Mouse (Mus musculus) intestine, embryonic 16.5 days (tissue): ENCODE data around the gene Cux2. TPM values are rescaled to one million over a fixed set of nuclear protein-coding genes. Genes with fewer than 3 reads are reported as not detected.

ENCODE experiments used
- ATAC-seq: fragments of 200-750 bp; cut with Nextera tagmentation; 2 replicates; pipeline ENCODE4 v1.8.0; 2017; ENCODE audit warnings: moderate TSS enrichment, moderate library complexity
- H3K27ac ChIP-seq: fragments of 300-500 bp; sonication (generic); 2 replicates; pipeline ENCODE4 v1.5.1; 2014; ENCODE audit warnings: mild to moderate bottlenecking, low read length
- H3K27me3 ChIP-seq: fragments of 300-500 bp; sonication (generic); replicated peaks from 2 replicates; pipeline ENCODE4 v1.6.1; 2014; ENCODE audit warnings: low read length, control low read depth, mixed read lengths; ENCODE audit not compliant: control insufficient read depth, insufficient read depth
- H3K36me3 ChIP-seq: fragments of 300-500 bp; sonication (generic); 2 replicates; pipeline ENCODE4 v1.6.1; 2014; ENCODE audit warnings: low read length, control low read depth; ENCODE audit not compliant: control insufficient read depth, insufficient read depth
- H3K4me1 ChIP-seq: fragments of 300-500 bp; sonication (generic); 2 replicates; pipeline ENCODE4 v1.6.1; 2014; ENCODE audit warnings: low read length, control low read depth, mixed read lengths; ENCODE audit not compliant: control insufficient read depth, insufficient read depth
- H3K4me2 ChIP-seq: fragments of 300-500 bp; sonication (generic); 2 replicates; pipeline ENCODE4 v1.6.1; 2014; ENCODE audit warnings: low read depth, low read length, control low read depth
- H3K4me3 ChIP-seq: fragments of 300-500 bp; sonication (generic); 2 replicates; pipeline ENCODE4 v1.5.1; 2014; ENCODE audit warnings: mild to moderate bottlenecking, low read length
- H3K9ac ChIP-seq: fragments of 300-500 bp; sonication (generic); 2 replicates; pipeline ENCODE4 v1.6.1; 2014; ENCODE audit warnings: low read depth, low read length
- H3K9me3 ChIP-seq: fragments of 300-500 bp; sonication (generic); 2 replicates; pipeline ENCODE4 v1.6.1; 2016; ENCODE audit warnings: low read length, control low read depth; ENCODE audit not compliant: control insufficient read depth
- WGBS: fragments of 180-500 bp; shearing (Covaris S2); extraction: QIAGEN DNeasy Blood & Tissue Kit; methylation state at CpG from one replicate; pipeline ENCODE4 v1.1.7; 2014; 5-methylcytosine and 5-hydroxymethylcytosine counted together
- polyA plus RNA-seq: library from polyadenylated mRNA; unstranded; fragments of >200 nt; fragmentation: Nextera tagmentation; extraction: Ambion mirVana; gene quantifications from 2 replicates; pipeline ENCODE4 v1.2.1, GENCODE M21; 2015

Gene Cux2
- polyA plus RNA-seq, 1 experiment from 2014 or later, result 4.8 TPM

- ATAC-seq, result no peak
- WGBS, result 26% methylated on average over 15 of the region's 15 CpGs
- peaks cover 17% of the 10 kb centered on the region for H3K27me3 ChIP-seq
- no peaks in the 10 kb centered on the region for H3K36me3 ChIP-seq
- no peak overlapping the region for H3K4me3 ChIP-seq
- no peak overlapping the region for H3K9ac ChIP-seq
- H3K9me3 ChIP-seq, result peaks cover 5% of the 10 kb centered on the region; the same call in 1 of the 2 replicates
- no peak overlapping the region for H3K27ac ChIP-seq
- H3K4me2 ChIP-seq, result no peak overlapping the region
- peaks cover 19% of the 10 kb centered on the region for H3K4me1 ChIP-seq
These were observed 3.7 kb upstream of the Cux2 start for GRCm38 (mm10) chr5:122053587-122053986.

- H3K27me3 ChIP-seq, result peaks cover 27% of the 10 kb centered on the region
- H3K9me3 ChIP-seq, result no peaks in the 10 kb centered on the region
- H3K4me3 ChIP-seq, result peak overlapping the region; percentile 82
- 8% methylated on average over 8 of the region's 8 CpGs for WGBS
- ATAC-seq, result no peak
- H3K9ac ChIP-seq, result peak overlapping the region; percentile 80; the same call in 1 of the 2 replicates
- no peak overlapping the region for H3K27ac ChIP-seq
- H3K4me2 ChIP-seq, result peak overlapping the region; percentile 77
- peaks cover 26% of the 10 kb centered on the region for H3K4me1 ChIP-seq
- H3K36me3 ChIP-seq, result no peaks in the 10 kb centered on the region
These were observed 867 bp upstream of the Cux2 start for GRCm38 (mm10) chr5:122050832-122051105.

- H3K9ac ChIP-seq, result peak overlapping the region; percentile 80
- H3K36me3 ChIP-seq, result no peaks in the 10 kb centered on the region
- peak overlapping the region; percentile 82 for H3K4me3 ChIP-seq
- peak overlapping the region; percentile 77 for H3K4me2 ChIP-seq
- peaks cover 26% of the 10 kb centered on the region for H3K4me1 ChIP-seq
- H3K27ac ChIP-seq, result peak overlapping the region; percentile 68
- H3K9me3 ChIP-seq, result no peaks in the 10 kb centered on the region
- peak; percentile 53 for ATAC-seq
- 0% methylated on average over 12 of the region's 43 CpGs for WGBS
- peaks cover 27% of the 10 kb centered on the region for H3K27me3 ChIP-seq
These were observed 262 bp downstream of the Cux2 start for GRCm38 (mm10) chr5:122049664-122050016.

GRCm38 (mm10) chr5:122048686-122049663, 927 bp downstream of the Cux2 start:
- WGBS, result 1% methylated on average over 52 of the region's 52 CpGs
- Histone ChIP-seq H3K27ac (no peak overlapping the region), H3K36me3 (no peaks in the 10 kb centered on the region), H3K9ac (peak overlapping the region; percentile 80), H3K27me3 (peaks cover 27% of the 10 kb centered on the region), H3K4me1 (peaks cover 26% of the 10 kb centered on the region), H3K4me2 (peak overlapping the region; percentile 77), H3K9me3 (no peaks in the 10 kb centered on the region), H3K4me3 (peak overlapping the region; percentile 82)
- peak; percentile 18; the same call in 1 of the 2 replicates for ATAC-seq

GRCm38 (mm10) chr5:122048252-122048651, 1.6 kb downstream of the Cux2 start:
- ATAC-seq, result no peak
- no peaks in the 10 kb centered on the region for H3K36me3 ChIP-seq
- H3K27me3 ChIP-seq, result peaks cover 21% of the 10 kb centered on the region
- H3K4me2 ChIP-seq, result peak overlapping the region; percentile 77; the same call in 1 of the 2 replicates
- H3K4me3 ChIP-seq, result peak overlapping the region; percentile 82
- no peaks in the 10 kb centered on the region for H3K9me3 ChIP-seq
- 0 out of 2 replicates have a peak overlapping the region, but pooled peaks have one; percentile 35 for H3K9ac ChIP-seq
- H3K27ac ChIP-seq, result no peak overlapping the region
- 7% methylated on average over 20 of the region's 20 CpGs for WGBS
- H3K4me1 ChIP-seq, result peaks cover 21% of the 10 kb centered on the region

- Histone ChIP-seq H3K27ac (no peak overlapping the region), H3K4me1 (peaks cover 21% of the 10 kb centered on the region), H3K4me2 (peak overlapping the region; percentile 77; the same call in 1 of the 2 replicates), H3K27me3 (peaks cover 21% of the 10 kb centered on the region), H3K9ac (0 out of 2 replicates have a peak overlapping the region, but pooled peaks have one; percentile 35), H3K9me3 (no peaks in the 10 kb centered on the region), H3K4me3 (peak overlapping the region; percentile 82), H3K36me3 (no peaks in the 10 kb centered on the region)
- no peak for ATAC-seq
- WGBS, result 49% methylated on average over 5 of the region's 5 CpGs
These were observed 2.1 kb downstream of the Cux2 start for GRCm38 (mm10) chr5:122047791-122048190.

- Histone ChIP-seq H3K4me2 (no peak overlapping the region), H3K4me1 (peaks cover 6% of the 10 kb centered on the region), H3K4me3 (no peak overlapping the region), H3K9me3 (no peaks in the 10 kb centered on the region), H3K27ac (no peak overlapping the region), H3K27me3 (peaks cover 10% of the 10 kb centered on the region; the same call in 1 of the 2 replicates), H3K36me3 (no peaks in the 10 kb centered on the region), H3K9ac (no peak overlapping the region)
- WGBS, result 80% methylated on average over 11 of the region's 11 CpGs
- no peak for ATAC-seq
These were observed 6.3 kb downstream of the Cux2 start for GRCm38 (mm10) chr5:122043567-122043966.

GRCm38 (mm10) chr5:122035278-122035677, 14.6 kb downstream of the Cux2 start:
- no peak for ATAC-seq
- H3K4me2 ChIP-seq, result no peak overlapping the region
- no peak overlapping the region for H3K9ac ChIP-seq
- no peak overlapping the region for H3K27ac ChIP-seq
- H3K4me3 ChIP-seq, result no peak overlapping the region
- H3K4me1 ChIP-seq, result no peaks in the 10 kb centered on the region; the same call in 1 of the 2 replicates
- peaks cover 3% of the 10 kb centered on the region; the same call in 1 of the 2 replicates for H3K36me3 ChIP-seq
- H3K9me3 ChIP-seq, result peaks cover 5% of the 10 kb centered on the region; the same call in 1 of the 2 replicates
- no peaks in the 10 kb centered on the region for H3K27me3 ChIP-seq
- 76% methylated on average over 5 of the region's 5 CpGs for WGBS

- Histone ChIP-seq H3K36me3 (peaks cover 3% of the 10 kb centered on the region; the same call in 1 of the 2 replicates), H3K4me1 (no peaks in the 10 kb centered on the region; the same call in 1 of the 2 replicates), H3K4me2 (no peak overlapping the region), H3K4me3 (no peak overlapping the region), H3K9me3 (peaks cover 5% of the 10 kb centered on the region; the same call in 1 of the 2 replicates), H3K27me3 (no peaks in the 10 kb centered on the region), H3K9ac (no peak overlapping the region), H3K27ac (no peak overlapping the region)
- WGBS, result 57% methylated on average over 4 of the region's 4 CpGs
- ATAC-seq, result no peak
These were observed 16.8 kb downstream of the Cux2 start for GRCm38 (mm10) chr5:122033167-122033478.
